ENCODE assay signal across 8 mouse cellular contexts in genomic region chr12:8331489-8332173, GRCm38 (mm10). TPM values are rescaled to one million over a fixed set of nuclear protein-coding genes. Genes with fewer than 3 reads are reported as not detected.
DNase-seq lines count a peak whose midpoint lies in the region; ATAC-seq and TF ChIP-seq lines count a peak whose summit lies in the region.

No protein-coding gene starts in this region.

- no peak overlapping the region for H3K9ac ChIP-seq in neural tube, embryonic 12.5 days
- H3K9ac ChIP-seq in hindbrain, embryonic 13.5 days = peak overlapping the region; percentile 47; the same call in 1 of the 2 replicates
- H3K9ac ChIP-seq in liver, postnatal 0 days (replicated peaks) = no peak overlapping the region

- no peaks in the 10 kb centered on the region for H3K9me3 ChIP-seq in neural tube, embryonic 12.5 days
- H3K9me3 ChIP-seq in hindbrain, embryonic 13.5 days = no peaks in the 10 kb centered on the region
- H3K9me3 ChIP-seq in liver, postnatal 0 days (ENCODE audit: low read length) = no peaks in the 10 kb centered on the region

- peak; percentile 81 for DNase-seq in adrenal gland, adult 2 months
- no peak for DNase-seq in adrenal gland, adult 18-20 months (ENCODE audit: low spot score in 2 of 2)
- no peak for DNase-seq in neural tube, embryonic 10.5 days (ENCODE audit: extremely low spot score, low spot score)
- DNase-seq in urinary bladder, postnatal 36 days (ENCODE audit: low spot score in 2 of 2) = peak; percentile 39 to 51
- no peak for DNase-seq in testis, postnatal 10 days (ENCODE audit: low spot score)
- DNase-seq in liver, postnatal 0 days = no peak

- peaks cover 8% of the 10 kb centered on the region; the same call in 1 of the 2 replicates for H3K36me3 ChIP-seq in neural tube, embryonic 12.5 days
- peaks cover 17% of the 10 kb centered on the region for H3K36me3 ChIP-seq in hindbrain, embryonic 13.5 days
- 0 out of 2 replicates have a peak, but pooled peaks cover 5% of the 10 kb centered on the region for H3K36me3 ChIP-seq in liver, postnatal 0 days (replicated peaks; ENCODE audit: insufficient read depth, low read length)

- WGBS in neural tube, embryonic 12.5 days = 74% methylated on average over 14 of the region's 14 CpGs
- WGBS in hindbrain, embryonic 13.5 days = 52% methylated on average over 14 of the region's 14 CpGs
- 73% methylated on average over 14 of the region's 14 CpGs for WGBS in liver, postnatal 0 days (ENCODE audit: insufficient replicate concordance)

- H3K4me1 ChIP-seq in neural tube, embryonic 12.5 days = peaks cover 18% of the 10 kb centered on the region; the same call in 1 of the 2 replicates
- peaks cover 35% of the 10 kb centered on the region for H3K4me1 ChIP-seq in hindbrain, embryonic 13.5 days (replicated peaks)
- H3K4me1 ChIP-seq in liver, postnatal 0 days (ENCODE audit: insufficient read depth) = peaks cover 10% of the 10 kb centered on the region; the same call in 1 of the 2 replicates

- H3K4me2 ChIP-seq in neural tube, embryonic 12.5 days (replicated peaks) = no peak overlapping the region
- H3K4me2 ChIP-seq in hindbrain, embryonic 13.5 days = no peak overlapping the region
- no peak overlapping the region for H3K4me2 ChIP-seq in liver, postnatal 0 days (ENCODE audit: low read depth, low read length)

- peak; percentile 4; the same call in 1 of the 2 replicates for ATAC-seq in neural tube, embryonic 12.5 days (ENCODE audit: low FRiP score, low read depth)
- peak; percentile 5; the same call in 1 of the 2 replicates for ATAC-seq in hindbrain, embryonic 13.5 days (ENCODE audit: low FRiP score)
- ATAC-seq in liver, postnatal 0 days = no peak

- H3K4me3 ChIP-seq in neural tube, embryonic 12.5 days = no peak overlapping the region
- no peak overlapping the region for H3K4me3 ChIP-seq in hindbrain, embryonic 13.5 days
- no peak overlapping the region for H3K4me3 ChIP-seq in liver, postnatal 0 days (ENCODE audit: low read depth, low read length)

- H3K27ac ChIP-seq in neural tube, embryonic 12.5 days = no peak overlapping the region
- peak overlapping the region; percentile 69; the same call in 1 of the 2 replicates for H3K27ac ChIP-seq in hindbrain, embryonic 13.5 days
- H3K27ac ChIP-seq in liver, postnatal 0 days (ENCODE audit: low read depth) = no peak overlapping the region

- no peak for TF ChIP-seq EP300 in liver, postnatal 0 days (IDR thresholded peaks at IDR 0.05; ENCODE audit: low read depth)

- H3K27me3 ChIP-seq in neural tube, embryonic 12.5 days (replicated peaks) = no peaks in the 10 kb centered on the region
- H3K27me3 ChIP-seq in hindbrain, embryonic 13.5 days = no peaks in the 10 kb centered on the region
- no peaks in the 10 kb centered on the region for H3K27me3 ChIP-seq in liver, postnatal 0 days (ENCODE audit: insufficient read depth, low read length)

- no peak for TF ChIP-seq CTCF in liver, postnatal 0 days (IDR thresholded peaks at IDR 0.05; ENCODE audit: low read depth)

RNA-seq across cellular contexts. Expression of gene Hs1bp3, which starts 18.4 kb away (rescaled TPM):
- total RNA-seq in adrenal gland, adult 2 months (2021) = 10 to 100 TPM; 13.8 to 22.0 TPM
- polyA plus RNA-seq in adrenal gland, adult 2 months (2012; rRNA removed) = 20.6 and 22.7 TPM in 2 replicates
- total RNA-seq in adrenal gland, adult 18-20 months (2021) = 10 to 100 TPM; 12.4 to 16.5 TPM
- 10.9 and 11.6 TPM in 2 replicates for polyA plus RNA-seq in neural tube, embryonic 12.5 days (2016; fragmentation: Nextera tagmentation; extraction: Ambion mirVana)
- 9.5 and 10.1 TPM in 2 replicates for polyA plus RNA-seq in hindbrain, embryonic 13.5 days (2015; fragmentation: Nextera tagmentation; extraction: Ambion mirVana)
- polyA plus RNA-seq in liver, postnatal 0 days (2015; fragmentation: Nextera tagmentation; extraction: Ambion mirVana) = 3.2 and 3.7 TPM in 2 replicates

RNA-seq across cellular contexts. Expression of gene Gdf7, which starts 29.9 kb away (rescaled TPM):
- not detected for total RNA-seq in adrenal gland, adult 2 months (2021)
- polyA plus RNA-seq in adrenal gland, adult 2 months (2012; rRNA removed) = 0.20 and 0.31 TPM in 2 replicates
- total RNA-seq in adrenal gland, adult 18-20 months (2021) = not detected
- 0.39 and 0.42 TPM in 2 replicates for polyA plus RNA-seq in neural tube, embryonic 12.5 days (2016; fragmentation: Nextera tagmentation; extraction: Ambion mirVana)
- 0.40 and 0.88 TPM in 2 replicates for polyA plus RNA-seq in hindbrain, embryonic 13.5 days (2015; fragmentation: Nextera tagmentation; extraction: Ambion mirVana)
- polyA plus RNA-seq in liver, postnatal 0 days (2015; fragmentation: Nextera tagmentation; extraction: Ambion mirVana) = not detected in 2 replicates

Comparison
In these comparisons a context has a peak if more than half of its experiments do, and no peak if none do; other contexts are left out.
1. DNase-seq: peak in adrenal gland, adult 2 months (single experiment) and urinary bladder, postnatal 36 days (2 of 2); none in adrenal gland, adult 18-20 months (0 of 2), neural tube, embryonic 10.5 days (single experiment), testis, postnatal 10 days (single experiment) and liver, postnatal 0 days (single experiment).